Mouse (Mus musculus): Measurements from ENCODE around the gene Cacna2d2.
A peak's percentile ranks its signal among the peaks of the same experiment; 100 is the strongest.

The Cacna2d2 gene

DNA sequence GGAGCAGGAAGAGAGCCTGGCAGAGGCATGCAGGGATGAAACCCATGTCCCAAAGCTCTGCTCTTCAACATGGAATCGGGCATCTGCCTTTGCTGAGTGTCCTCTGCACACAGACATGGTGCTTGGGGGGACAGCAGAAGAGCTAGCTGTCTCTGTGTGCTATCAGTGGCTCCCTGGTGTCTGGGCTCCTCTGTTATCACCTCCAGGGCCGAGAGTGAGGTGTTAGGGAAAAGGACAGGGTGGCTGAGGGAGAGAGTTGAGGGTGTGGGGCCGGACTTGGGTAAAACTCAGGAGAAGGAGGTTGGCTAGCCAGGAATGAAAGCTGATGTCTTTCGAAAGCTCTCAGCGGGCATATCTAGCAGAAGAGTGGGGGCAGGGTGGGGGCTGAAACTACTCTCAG is 63.5 kb downstream of the Cacna2d2 start:
- DNase-seq (ENCODE audit: low spot score), result no peak

- peak; percentile 62 for DNase-seq (ENCODE audit: low spot score)
These were observed 64.1 kb downstream of the Cacna2d2 start for GRCm38 (mm10) chr9:107463509-107463908.

GRCm38 (mm10) chr9:107464130-107464529 is 64.7 kb downstream of the Cacna2d2 start:
- DNase-seq (ENCODE audit: low spot score), result no peak

DNA sequence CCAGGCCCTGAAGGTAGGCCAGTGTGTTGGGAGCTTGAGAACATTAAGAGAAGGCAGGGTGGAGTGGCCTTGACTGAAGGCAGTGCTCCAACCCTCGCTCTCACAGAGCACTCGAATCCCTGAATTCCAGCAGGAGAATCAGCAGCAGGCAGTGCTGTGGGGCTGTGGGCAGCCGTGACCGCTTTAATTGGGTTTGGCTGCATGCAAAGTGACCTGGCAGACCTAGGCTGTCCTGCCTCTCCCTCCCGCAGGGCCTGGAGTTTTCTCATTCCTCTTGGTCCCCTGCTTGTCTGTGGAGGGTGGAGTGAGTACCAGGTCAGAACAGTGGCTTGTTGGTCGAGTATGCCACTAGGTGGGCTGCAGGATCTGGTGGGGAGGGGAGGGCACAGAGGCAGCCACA is 66.2 kb downstream of the Cacna2d2 start:
- DNase-seq (ENCODE audit: low spot score), result no peak

GRCm38 (mm10) chr9:107469213-107469795 is 69.9 kb downstream of the Cacna2d2 start:
- no peak for DNase-seq (ENCODE audit: low spot score)

GRCm38 (mm10) chr9:107470427-107470826 is 71.0 kb downstream of the Cacna2d2 start:
- DNase-seq (ENCODE audit: low spot score), result no peak

- DNase-seq (ENCODE audit: low spot score), result no peak
These were observed 74.6 kb downstream of the Cacna2d2 start for GRCm38 (mm10) chr9:107474016-107474415.

GRCm38 (mm10) chr9:107478979-107479378 is 79.6 kb downstream of the Cacna2d2 start:
- no peak for DNase-seq (ENCODE audit: low spot score)

GRCm38 (mm10) chr9:107479593-107479992 is 80.2 kb downstream of the Cacna2d2 start:
- no peak for DNase-seq (ENCODE audit: low spot score)

GRCm38 (mm10) chr9:107480477-107481069 is 81.2 kb downstream of the Cacna2d2 start:
- DNase-seq (ENCODE audit: low spot score), result no peak

- no peak for DNase-seq (ENCODE audit: low spot score)
These were observed 81.9 kb downstream of the Cacna2d2 start for GRCm38 (mm10) chr9:107481340-107481739.

- no peak for DNase-seq (ENCODE audit: low spot score)
These were observed 82.6 kb downstream of the Cacna2d2 start for GRCm38 (mm10) chr9:107482004-107482403.

DNA sequence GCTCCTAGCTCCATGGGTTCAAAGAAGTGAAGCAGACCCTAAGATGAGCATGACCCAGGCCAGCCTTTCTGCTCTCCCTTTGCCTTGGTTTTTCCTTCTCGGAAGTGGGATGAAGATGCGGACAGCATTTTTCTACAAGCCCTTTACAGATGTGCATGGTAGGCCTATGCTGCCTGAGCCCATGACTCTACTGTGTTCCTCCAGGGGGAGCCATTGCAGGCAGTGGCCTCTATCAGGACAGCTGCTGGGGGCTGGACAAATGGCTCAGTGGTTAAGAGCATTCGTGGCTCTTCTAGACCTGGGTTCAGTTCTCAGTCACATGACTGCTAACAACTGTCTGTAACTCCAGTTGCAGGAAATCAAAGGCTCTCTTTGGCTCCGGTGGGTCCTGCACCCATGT is 83.4 kb downstream of the Cacna2d2 start:
- DNase-seq (ENCODE audit: low spot score), result no peak

GRCm38 (mm10) chr9:107483714-107484113 is 84.3 kb downstream of the Cacna2d2 start:
- no peak for DNase-seq (ENCODE audit: low spot score)

DNA sequence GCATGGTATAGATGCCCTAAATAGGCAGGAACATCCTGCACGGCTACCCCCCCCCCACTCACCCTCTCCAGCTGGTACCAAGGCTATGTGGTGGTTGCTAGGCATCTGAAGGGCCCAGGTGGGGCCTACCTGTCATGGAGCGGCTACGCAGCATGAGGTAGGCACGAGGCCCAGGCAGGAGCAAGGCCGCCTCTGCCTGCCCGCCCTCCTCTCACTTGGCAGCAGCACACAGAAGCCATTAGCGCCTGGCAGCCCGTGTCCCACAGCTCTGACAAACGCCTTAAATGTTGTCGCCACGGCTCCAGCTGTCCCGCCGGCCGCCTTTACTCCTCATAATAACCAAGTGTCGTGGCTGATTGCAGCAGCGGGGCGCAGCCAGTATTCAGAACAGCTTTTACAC is 84.9 kb downstream of the Cacna2d2 start:
- DNase-seq (ENCODE audit: low spot score), result no peak

DNA sequence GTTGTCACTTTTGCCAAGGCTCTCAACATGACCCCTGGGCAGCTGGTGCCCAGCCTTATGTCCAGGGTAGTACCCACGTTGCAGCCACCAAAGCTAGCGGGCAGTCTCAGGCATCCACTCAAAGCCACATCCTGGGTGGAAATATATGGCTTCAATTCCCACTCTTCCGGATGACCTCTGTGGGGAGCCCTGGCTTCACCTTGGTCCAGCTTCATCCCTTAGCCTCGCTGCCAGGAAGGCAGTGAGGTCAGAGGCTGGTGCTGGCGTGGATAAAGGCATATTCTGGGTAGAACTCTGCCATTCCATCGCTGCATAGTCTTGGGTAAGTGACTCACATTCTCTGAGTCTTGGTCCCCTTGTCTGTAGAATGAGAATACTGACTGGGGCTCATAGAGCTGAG is 85.4 kb downstream of the Cacna2d2 start:
- no peak for DNase-seq (ENCODE audit: low spot score)

GRCm38 (mm10) chr9:107486086-107486485 is 86.7 kb downstream of the Cacna2d2 start:
- DNase-seq (ENCODE audit: low spot score), result no peak

DNA sequence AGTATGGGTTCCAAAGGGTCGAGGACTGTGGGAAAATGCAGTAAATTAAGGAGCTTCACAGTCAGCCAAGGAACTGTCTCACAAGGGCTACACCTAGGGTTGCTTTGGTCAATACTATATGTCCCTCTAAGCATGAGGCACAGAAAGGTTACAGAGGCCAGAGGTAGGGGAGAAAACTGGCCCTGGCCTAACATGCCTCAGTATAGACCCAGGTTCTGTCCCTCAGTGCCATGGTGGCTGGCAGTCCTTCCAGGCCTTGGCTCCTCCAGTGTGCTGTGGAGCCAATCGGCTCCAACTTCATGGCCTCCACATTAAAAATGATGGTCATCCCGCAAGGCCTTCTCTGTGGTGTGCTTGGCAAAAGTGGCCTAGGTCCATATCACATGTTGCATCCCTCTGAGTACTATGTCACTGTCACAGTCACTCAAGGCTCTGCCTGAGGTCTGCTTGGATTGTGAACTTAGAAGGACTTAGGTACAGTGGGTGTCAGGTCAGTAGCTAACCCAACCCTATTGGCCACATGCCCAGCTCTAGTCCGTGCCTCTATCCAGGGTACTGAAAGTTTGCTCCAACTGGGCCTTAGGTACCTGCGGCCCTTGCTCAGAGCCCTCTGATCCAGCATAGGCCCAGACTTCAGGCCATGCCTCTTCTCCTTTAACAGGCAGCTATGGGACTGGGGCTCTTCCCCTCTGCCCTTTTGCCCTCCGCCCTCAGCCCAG is 87.3 kb downstream of the Cacna2d2 start:
- DNase-seq (ENCODE audit: low spot score), result no peak

DNA sequence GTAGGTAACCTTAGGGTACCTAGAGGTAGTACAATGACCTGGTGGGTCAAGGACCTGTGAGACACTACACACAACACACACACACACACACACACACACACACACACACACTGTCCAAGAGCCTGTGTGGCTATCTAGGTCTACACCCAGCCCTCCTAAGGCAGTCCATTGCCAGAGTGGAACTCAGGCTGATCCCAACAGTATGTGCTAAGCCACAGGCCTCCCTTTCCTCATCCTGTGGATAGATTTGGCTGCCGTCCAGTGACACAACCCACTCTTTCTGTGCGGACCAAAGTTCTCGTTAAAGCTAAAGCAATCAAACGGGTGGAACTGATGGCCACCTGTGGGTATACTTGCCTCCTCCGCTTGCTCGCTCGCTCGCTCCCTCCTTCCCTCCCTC is 90.7 kb downstream of the Cacna2d2 start:
- no peak for DNase-seq (ENCODE audit: low spot score)

DNA sequence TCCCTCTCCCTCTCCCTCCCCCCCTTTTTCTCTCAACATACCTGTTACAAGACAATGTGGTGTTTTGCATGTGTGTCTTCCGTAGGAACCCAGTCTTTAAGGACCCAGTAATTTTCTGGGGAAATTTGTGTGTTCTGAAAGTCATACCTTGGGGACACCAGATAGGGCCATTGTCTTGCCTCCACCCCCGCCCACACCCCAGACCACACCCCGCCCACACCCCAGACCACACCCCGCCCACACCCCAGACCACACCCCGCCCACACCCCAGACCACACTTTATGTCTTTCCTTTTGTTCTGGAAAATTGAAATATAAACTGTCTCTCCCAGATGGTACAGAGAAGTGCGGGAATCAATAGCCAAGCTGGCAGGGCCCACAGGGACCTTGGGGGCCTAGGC is 91.2 kb downstream of the Cacna2d2 start:
- DNase-seq (ENCODE audit: low spot score), result no peak

- DNase-seq (ENCODE audit: low spot score), result no peak
These were observed 94.1 kb downstream of the Cacna2d2 start for GRCm38 (mm10) chr9:107493511-107493910.

- no peak for DNase-seq (ENCODE audit: low spot score)
These were observed 94.8 kb downstream of the Cacna2d2 start for GRCm38 (mm10) chr9:107494238-107494637.

DNA sequence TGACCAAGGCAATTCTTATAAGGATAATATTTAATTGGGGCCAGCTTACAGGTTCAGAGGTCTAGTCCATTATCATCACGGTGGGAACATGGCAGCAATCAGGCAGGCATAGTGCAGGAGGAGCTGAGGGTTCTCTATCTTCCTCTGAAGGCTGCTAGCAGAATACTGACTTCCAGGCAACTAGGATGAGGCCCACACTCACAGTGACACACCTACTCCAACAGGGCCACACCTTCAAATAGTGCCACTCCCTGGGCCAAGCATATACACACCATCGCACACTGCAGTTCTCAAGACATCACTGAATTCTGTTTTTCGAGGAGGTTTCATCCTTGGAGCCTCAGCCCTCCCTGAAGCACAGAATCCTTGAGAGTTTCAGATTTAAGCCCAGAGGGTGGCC is 96.9 kb downstream of the Cacna2d2 start:
- no peak for DNase-seq (ENCODE audit: low spot score)

Data from lung, postnatal 25 days (tissue).